Mouse (Mus musculus) stomach, postnatal 0 days (tissue): ENCODE results near the gene H13.

Experiments
- CTCF ChIP-seq: IDR thresholded peaks from 2 replicates; pipeline ENCODE4 v1.5.1; 2016; ENCODE audit warnings: antibody characterized with exemption, low read depth, mild to moderate bottlenecking, moderate library complexity
- EP300 ChIP-seq: optimal IDR thresholded peaks from 2 replicates; pipeline ENCODE3; 2016; ENCODE audit warnings: antibody characterized with exemption

DNA sequence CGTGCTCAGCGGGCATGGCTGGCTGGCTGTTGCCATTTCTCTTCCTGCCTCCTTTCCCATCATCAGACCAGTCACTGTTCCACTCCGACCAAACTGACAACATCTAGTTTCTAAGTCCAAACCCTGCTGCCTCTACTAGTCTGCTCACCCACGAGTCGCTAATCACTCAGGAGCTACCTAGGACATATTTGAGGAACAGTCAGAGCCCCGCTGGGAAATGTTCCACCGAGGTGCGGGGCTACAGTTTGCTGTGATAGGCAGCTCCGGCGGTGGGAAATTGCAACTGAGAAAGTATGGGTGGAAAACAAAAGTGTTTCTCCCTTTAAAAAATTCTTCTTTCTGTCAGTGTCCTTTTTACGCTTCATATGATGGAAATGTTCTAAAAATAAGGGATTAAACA lies 48.4 kb downstream of the H13 start:
- no peak for TF ChIP-seq CTCF
- TF ChIP-seq EP300: no peak
